Mouse (Mus musculus) limb, embryonic 13.5 days (tissue): ENCODE measurements around the gene Tap2. TPM values are rescaled to one million over a fixed set of nuclear protein-coding genes. Genes with fewer than 3 reads are reported as not detected.

ENCODE experiments used
- ATAC-seq: fragments of 200-750 bp; cut with Nextera tagmentation; 2 replicates; pipeline ENCODE4 v1.8.0; 2017; ENCODE audit warnings: low read depth, moderate number of reproducible peaks, moderate TSS enrichment; ENCODE audit not compliant: low FRiP score
- H3K27ac ChIP-seq: fragments of 300-500 bp; sonication (generic); 2 replicates; pipeline ENCODE4 v1.5.1; 2015; ENCODE audit warnings: inconsistent platforms, mild to moderate bottlenecking, moderate library complexity
- H3K27me3 ChIP-seq: fragments of 300-500 bp; sonication (generic); 2 replicates; pipeline ENCODE4 v1.6.1; 2015; ENCODE audit warnings: mild to moderate bottlenecking, inconsistent platforms
- H3K36me3 ChIP-seq: fragments of 300-500 bp; sonication (generic); 2 replicates; pipeline ENCODE4 v1.6.1; 2015; ENCODE audit warnings: inconsistent platforms, mild to moderate bottlenecking, moderate library complexity
- H3K4me1 ChIP-seq: fragments of 300-500 bp; sonication (generic); 2 replicates; pipeline ENCODE4 v1.6.1; 2015; ENCODE audit warnings: inconsistent platforms
- H3K4me2 ChIP-seq: fragments of 300-500 bp; sonication (generic); replicated peaks from 2 replicates; pipeline ENCODE4 v1.6.1; 2015; ENCODE audit warnings: inconsistent platforms, mild to moderate bottlenecking, moderate library complexity
- H3K4me3 ChIP-seq: fragments of 300-500 bp; sonication (generic); 2 replicates; pipeline ENCODE4 v1.5.1; 2015; ENCODE audit warnings: moderate library complexity, mild to moderate bottlenecking, inconsistent platforms
- H3K9ac ChIP-seq: fragments of 300-500 bp; sonication (generic); 2 replicates; pipeline ENCODE4 v1.6.1; 2015; ENCODE audit warnings: mild to moderate bottlenecking, inconsistent platforms
- H3K9me3 ChIP-seq: fragments of 300-500 bp; sonication (generic); 2 replicates; pipeline ENCODE4 v1.6.1; 2016; ENCODE audit warnings: inconsistent platforms
- WGBS: fragments of 180-500 bp; shearing (Covaris S2); methylation state at CpG from one replicate; pipeline ENCODE4 v1.1.7; 2015; 5-methylcytosine and 5-hydroxymethylcytosine counted together
- polyA plus RNA-seq: library from polyadenylated mRNA; unstranded; fragments of >200 nt; fragmentation: Nextera tagmentation; extraction: Ambion mirVana; gene quantifications from 2 replicates; pipeline ENCODE4 v1.2.1, GENCODE M21; 2015

The Tap2 gene
- polyA plus RNA-seq, 1 experiment from 2014 or later: 3.1 TPM

DNA sequence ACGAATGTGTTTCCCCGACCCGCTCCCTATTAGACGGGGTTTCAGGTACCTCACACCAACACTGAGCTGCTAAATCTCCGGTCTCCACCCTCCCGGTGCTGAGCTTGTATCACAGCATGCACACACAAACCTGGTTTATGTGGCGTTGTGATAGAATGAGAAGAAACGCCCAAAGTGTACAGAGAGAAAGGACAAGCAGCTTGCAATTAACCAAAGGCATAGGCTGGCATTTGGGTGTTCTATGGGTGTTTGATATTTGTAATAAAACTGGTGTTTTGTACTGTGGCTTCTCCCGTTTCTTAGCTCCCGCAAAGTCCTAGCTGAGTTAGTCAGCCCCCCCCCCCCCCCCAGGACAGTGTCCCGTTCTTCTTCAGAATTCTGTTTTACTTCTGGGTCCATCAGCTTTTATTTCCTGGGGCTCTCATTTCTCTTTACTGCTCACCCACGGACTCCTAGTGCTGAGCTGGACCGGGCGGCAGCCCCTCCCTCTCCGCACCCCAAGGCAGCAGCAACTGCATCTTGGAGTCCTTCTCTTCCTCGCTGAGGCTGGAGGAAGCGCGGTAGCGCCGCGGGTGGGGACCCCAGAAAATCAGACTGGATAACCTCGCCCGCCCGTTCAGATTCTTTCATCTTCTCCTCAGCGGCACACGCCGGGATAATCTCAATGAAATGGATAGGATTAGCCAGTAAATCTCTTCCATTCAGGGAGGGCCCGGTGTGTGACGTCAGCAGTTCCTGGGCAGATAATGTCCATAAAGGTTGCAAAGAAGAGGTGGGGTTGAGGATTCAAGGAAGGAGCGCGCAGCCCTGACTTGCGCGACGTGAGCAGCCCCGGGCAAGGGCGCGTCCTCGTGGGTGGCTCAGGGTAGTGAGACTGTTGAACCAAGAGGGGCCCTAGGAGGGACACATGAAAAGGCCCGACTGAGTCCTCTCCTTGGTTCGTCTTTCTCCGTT, 6.1 kb upstream of the Tap2 start, which contains the start of gene Psmb8:
Gene Psmb8 (plus strand): TSS at position 781 of the 954 bp plus-strand sequence.
- Histone ChIP-seq H3K4me2 (peak within 1 kb of the TSS; percentile 69), H3K9me3 (no peaks in the 10 kb centered on the region; the same call in 1 of the 2 replicates), H3K9ac (peak within 1 kb of the TSS; percentile 50; the same call in 1 of the 2 replicates), H3K4me1 (peaks cover 17% of the 10 kb centered on the region), H3K27me3 (peaks cover 95% of the 10 kb centered on the region), H3K4me3 (peak within 1 kb of the TSS; percentile 43), H3K36me3 (no peaks in the 10 kb centered on the region), H3K27ac (no peak within 1 kb of the TSS)
- peak; percentile 88 for ATAC-seq
- 5% methylated on average over 41 of the region's 41 CpGs for WGBS

DNA sequence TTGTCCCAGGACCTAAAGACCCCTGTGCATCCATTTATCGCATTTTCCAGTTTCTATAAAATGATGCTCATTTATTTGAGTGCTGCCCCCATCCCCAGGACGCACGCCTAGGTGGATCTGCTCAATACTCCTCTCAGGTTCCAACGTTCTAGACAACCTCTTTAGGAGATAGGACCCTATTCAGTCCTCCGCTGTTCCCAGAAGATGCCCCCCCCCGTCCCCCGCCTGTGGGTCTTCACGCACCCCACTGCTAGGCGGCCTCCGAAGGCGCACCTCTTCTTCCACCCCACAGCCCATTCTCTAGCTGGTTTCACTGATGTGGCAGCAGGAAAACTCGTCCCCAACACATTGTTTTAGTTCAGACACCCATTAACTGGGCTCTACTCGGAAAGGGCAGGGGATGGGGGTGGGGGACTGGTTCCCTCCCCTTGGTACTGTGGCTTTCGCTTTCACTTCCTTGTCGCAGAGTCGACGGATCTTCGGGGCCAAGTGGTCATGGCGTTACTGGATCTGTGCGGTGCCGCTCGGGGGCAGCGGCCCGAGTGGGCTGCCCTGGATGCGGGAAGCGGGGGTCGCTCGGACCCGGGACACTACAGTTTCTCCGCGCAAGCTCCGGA, 5.3 kb upstream of the Tap2 start:
- peak overlapping the region; percentile 50; the same call in 1 of the 2 replicates for H3K9ac ChIP-seq

DNA sequence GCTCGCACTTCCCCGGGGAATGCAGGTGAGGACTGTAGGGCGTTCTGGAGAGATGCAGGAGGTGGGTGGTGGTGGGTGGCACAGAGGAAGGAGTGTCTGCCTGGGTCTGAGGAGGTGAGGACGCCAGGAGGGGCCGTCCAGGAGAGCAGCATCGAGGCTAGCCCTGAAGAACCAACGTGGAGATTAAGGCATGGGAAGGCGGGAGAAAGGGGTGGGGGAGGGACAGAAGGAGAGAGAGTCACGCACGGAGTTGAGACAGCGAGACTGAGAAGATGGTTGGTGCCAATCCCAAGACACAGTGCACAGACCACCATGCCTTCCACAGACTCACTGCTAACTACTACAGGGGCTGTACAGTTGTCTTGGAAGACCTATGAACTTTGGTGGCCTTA, 4.8 kb upstream of the Tap2 start:
- no peak for ATAC-seq
- WGBS: 8% methylated on average over 11 of the region's 11 CpGs
- H3K9me3 ChIP-seq: no peaks in the 10 kb centered on the region; the same call in 1 of the 2 replicates
- H3K27me3 ChIP-seq: peaks cover 92% of the 10 kb centered on the region
- H3K4me3 ChIP-seq: peak overlapping the region; percentile 43
- peak overlapping the region; percentile 69 for H3K4me2 ChIP-seq
- H3K9ac ChIP-seq: peak overlapping the region; percentile 50; the same call in 1 of the 2 replicates
- peaks cover 17% of the 10 kb centered on the region for H3K4me1 ChIP-seq
- no peak overlapping the region for H3K27ac ChIP-seq
- no peaks in the 10 kb centered on the region for H3K36me3 ChIP-seq

More for the DNA sequence above, 5.3 kb upstream of the Tap2 start:
- Histone ChIP-seq H3K27me3 (peaks cover 92% of the 10 kb centered on the region), H3K4me1 (peaks cover 17% of the 10 kb centered on the region), H3K9me3 (no peaks in the 10 kb centered on the region; the same call in 1 of the 2 replicates), H3K36me3 (no peaks in the 10 kb centered on the region), H3K27ac (no peak overlapping the region), H3K4me3 (peak overlapping the region; percentile 43), H3K4me2 (peak overlapping the region; percentile 69)
- ATAC-seq: 0 out of 2 replicates have a peak, but pooled peaks have one; percentile 33
- 3% methylated on average over 32 of the region's 32 CpGs for WGBS

DNA sequence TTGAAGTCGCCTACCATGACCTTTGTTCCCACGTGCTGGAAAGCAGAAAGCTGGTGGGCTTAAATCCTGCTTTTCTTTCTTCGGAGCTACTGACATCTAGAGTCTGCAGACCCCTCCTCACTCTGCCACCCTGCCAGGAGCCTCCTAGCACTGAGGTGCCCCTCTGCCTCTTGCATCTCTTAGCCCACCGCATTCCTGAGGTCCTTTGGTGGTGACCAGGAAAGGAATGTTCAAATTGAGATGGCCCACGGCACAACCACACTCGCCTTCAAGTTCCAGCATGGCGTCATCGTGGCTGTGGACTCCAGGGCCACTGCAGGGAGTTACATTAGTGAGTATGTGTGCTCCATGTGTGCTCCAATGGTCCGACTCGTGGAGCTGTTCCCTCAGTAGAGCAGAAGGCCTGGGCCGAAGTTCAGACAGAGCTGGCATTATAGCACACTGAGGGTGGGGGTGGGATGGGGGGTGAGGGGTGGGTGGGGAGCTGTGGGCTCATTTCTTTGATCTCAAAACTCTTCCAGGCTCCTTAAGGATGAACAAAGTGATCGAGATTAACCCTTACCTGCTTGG, 4.2 kb upstream of the Tap2 start:
- peaks cover 90% of the 10 kb centered on the region for H3K27me3 ChIP-seq
- H3K36me3 ChIP-seq: no peaks in the 10 kb centered on the region
- no peak for ATAC-seq
- H3K4me2 ChIP-seq: no peak overlapping the region
- H3K4me1 ChIP-seq: peaks cover 17% of the 10 kb centered on the region
- 58% methylated on average over 12 of the region's 12 CpGs for WGBS
- no peak overlapping the region for H3K9ac ChIP-seq
- no peaks in the 10 kb centered on the region; the same call in 1 of the 2 replicates for H3K9me3 ChIP-seq
- no peak overlapping the region for H3K4me3 ChIP-seq
- H3K27ac ChIP-seq: no peak overlapping the region

DNA sequence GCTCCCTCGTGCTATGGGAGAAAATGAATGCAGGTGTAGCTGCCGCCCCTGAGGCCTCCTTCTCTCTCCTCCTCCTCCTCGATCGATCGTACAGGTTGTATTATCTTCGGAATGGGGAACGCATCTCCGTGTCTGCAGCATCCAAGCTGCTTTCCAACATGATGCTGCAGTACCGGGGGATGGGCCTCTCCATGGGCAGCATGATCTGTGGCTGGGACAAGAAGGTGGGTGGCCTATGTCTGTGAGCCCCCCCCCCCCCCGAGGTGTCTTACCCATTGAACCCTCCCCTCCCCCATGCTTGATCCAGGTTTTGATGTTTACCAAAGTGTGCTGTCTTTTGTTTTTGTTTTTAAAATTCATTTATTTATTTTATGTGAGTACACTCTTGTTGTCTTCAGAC, 3.3 kb upstream of the Tap2 start:
- Histone ChIP-seq H3K36me3 (no peaks in the 10 kb centered on the region), H3K4me2 (no peak overlapping the region), H3K27me3 (peaks cover 88% of the 10 kb centered on the region), H3K27ac (no peak overlapping the region), H3K9me3 (no peaks in the 10 kb centered on the region; the same call in 1 of the 2 replicates), H3K9ac (no peak overlapping the region), H3K4me3 (no peak overlapping the region), H3K4me1 (peaks cover 21% of the 10 kb centered on the region)
- ATAC-seq: no peak
- 85% methylated on average over 10 of the region's 10 CpGs for WGBS

DNA sequence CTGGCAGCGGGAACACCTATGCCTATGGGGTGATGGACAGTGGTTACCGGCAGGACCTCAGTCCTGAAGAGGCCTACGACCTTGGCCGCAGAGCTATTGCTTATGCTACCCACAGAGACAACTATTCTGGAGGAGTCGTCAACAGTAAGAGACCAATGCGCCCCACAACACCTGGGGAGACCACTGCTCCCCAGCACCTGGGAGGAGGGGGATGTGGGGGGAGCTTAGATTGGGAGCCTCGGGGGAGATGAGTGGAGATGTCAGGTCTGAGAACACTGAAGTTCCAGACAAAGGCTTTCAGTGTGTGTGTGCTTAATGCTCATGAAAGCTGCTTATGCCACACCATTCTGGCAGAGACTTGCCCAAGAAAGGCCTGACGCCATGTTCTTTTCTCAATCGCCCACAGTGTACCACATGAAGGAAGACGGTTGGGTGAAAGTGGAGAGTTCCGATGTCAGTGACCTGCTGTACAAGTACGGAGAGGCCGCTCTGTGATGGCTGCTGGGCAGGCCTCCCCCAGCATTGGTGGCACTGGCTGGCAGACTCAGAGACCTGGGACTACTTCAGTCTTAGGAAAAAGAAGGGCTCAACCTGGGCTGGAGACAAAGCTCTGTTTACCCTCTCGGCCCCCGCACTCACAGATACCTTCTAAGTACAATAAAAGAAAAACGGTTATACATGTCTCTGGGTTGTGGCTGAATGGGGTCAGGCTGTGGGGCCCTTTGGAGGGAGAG, 2.4 kb upstream of the Tap2 start:
- no peak overlapping the region for H3K4me3 ChIP-seq
- no peaks in the 10 kb centered on the region for H3K36me3 ChIP-seq
- 85% methylated on average over 16 of the region's 16 CpGs for WGBS
- no peak overlapping the region for H3K9ac ChIP-seq
- H3K27me3 ChIP-seq: peaks cover 88% of the 10 kb centered on the region
- H3K27ac ChIP-seq: no peak overlapping the region
- peaks cover 27% of the 10 kb centered on the region for H3K4me1 ChIP-seq
- no peaks in the 10 kb centered on the region for H3K9me3 ChIP-seq
- no peak for ATAC-seq
- H3K4me2 ChIP-seq: no peak overlapping the region

DNA sequence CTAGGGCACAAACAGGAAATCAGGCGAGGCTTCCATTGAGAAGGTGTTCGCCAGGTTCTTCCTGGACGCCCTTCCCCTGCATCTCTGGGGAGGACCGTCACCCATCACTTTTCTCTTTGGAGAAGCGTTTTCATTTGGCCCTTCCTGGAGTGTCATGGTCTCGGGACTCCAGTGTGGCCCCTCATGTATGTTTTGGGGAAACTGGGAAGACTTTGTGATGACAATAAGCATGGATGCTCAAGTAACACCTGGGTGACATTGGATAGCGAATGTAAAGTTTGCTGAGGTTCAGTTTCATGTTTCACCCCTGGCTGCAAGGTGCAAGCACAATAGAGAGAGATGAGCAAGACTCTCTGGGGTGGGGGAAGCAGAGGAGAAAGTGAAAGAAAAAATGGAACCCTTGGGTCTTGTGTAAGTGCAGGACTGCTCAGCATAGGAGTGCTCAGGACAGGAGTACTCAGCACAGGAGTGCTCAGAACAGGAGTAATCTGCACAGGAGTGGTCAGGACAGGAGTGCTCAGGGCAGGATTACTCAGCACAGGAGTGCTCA, 1.7 kb upstream of the Tap2 start:
- no peak overlapping the region for H3K27ac ChIP-seq
- no peaks in the 10 kb centered on the region for H3K36me3 ChIP-seq
- H3K4me2 ChIP-seq: no peak overlapping the region
- peaks cover 88% of the 10 kb centered on the region for H3K27me3 ChIP-seq
- no peak overlapping the region for H3K9ac ChIP-seq
- H3K4me3 ChIP-seq: no peak overlapping the region
- no peak for ATAC-seq
- peaks cover 27% of the 10 kb centered on the region for H3K4me1 ChIP-seq
- H3K9me3 ChIP-seq: no peaks in the 10 kb centered on the region
- 73% methylated on average over 7 of the region's 7 CpGs for WGBS

DNA sequence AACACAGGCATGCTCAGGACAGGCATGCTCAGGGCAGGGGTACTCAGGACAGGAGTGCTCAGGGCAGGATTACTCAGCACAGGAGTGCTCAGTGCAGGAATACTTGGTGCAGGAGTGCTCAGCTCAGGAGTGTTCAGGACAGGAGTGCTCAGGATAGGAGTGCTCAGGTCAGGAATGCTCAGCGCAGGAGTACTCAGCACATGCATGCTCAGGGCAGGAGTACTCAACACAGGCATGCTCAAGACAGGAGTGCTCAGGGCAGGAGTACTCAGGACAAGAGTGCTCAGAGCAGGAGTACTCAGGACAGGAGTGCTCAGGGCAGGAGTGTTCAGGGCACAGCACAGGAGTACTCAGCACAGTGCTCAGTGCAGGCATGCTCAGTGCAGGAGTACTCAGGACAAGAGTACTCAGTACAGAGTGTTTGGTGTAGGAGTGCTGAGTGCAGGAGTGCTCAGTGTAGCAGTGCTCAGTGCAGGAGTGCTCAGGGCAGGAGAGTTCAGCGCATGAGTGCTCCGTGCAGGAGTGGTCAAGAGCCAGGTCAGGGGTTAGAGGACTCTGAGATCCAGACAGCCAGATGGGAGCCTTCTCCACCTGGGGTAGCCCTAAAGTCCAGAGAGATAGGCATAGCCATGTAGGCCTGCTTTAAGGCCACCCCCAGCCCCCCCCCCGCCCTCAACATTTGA, 426 bp upstream of the Tap2 start:
- peaks cover 84% of the 10 kb centered on the region for H3K27me3 ChIP-seq

DNA sequence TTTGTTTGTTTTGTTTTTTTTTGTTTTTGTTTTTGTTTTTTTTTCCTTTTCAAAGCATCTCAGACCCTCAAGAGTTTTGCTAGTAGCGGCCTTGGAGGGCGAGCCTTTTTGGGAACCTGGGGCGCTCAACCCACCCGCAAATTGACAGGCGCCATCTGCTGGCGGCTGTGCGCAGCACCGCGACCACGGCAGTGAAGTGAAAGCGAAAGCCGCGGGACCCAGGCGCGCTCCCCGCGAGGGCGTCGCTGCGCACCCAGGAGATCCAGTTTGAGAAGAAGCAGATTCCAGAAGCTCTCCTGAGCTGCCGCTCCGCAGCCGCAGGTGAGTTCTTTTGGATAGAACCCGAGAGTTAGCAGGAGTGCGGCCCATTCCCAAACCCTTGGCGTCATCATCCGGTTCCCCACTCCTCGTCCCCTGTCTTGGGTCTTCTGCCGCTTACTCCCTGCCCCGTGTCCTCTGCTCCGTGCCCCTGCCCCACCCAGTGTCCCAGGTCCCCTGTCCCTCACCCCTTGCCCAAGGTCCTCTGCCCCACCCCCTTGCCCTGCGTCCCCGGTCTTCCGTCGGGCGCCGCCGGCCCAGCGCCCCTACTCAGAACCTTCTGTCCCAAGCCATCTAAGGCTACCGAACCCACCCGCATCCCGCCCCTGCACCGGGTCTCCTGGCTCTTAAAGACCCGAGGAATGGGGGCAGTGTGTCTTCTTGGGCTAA, 1.1 kb downstream of the Tap2 start:
- no peaks in the 10 kb centered on the region for H3K36me3 ChIP-seq
- peak; percentile 64 for ATAC-seq
- H3K27ac ChIP-seq: no peak overlapping the region
- WGBS: under 1% methylated on average over 44 of the region's 44 CpGs
- peaks cover 10% of the 10 kb centered on the region; the same call in 1 of the 2 replicates for H3K4me1 ChIP-seq
- peak overlapping the region; percentile 86 for H3K4me2 ChIP-seq
- H3K9me3 ChIP-seq: 0 out of 2 replicates have a peak, but pooled peaks cover under 1% of the 10 kb centered on the region
- peak overlapping the region; percentile 69 for H3K4me3 ChIP-seq
- peak overlapping the region; percentile 76 for H3K9ac ChIP-seq
- H3K27me3 ChIP-seq: peaks cover 82% of the 10 kb centered on the region

More for the DNA sequence above, 426 bp upstream of the Tap2 start:
- Histone ChIP-seq H3K9ac (no peak overlapping the region), H3K4me3 (no peak overlapping the region), H3K36me3 (no peaks in the 10 kb centered on the region), H3K9me3 (no peaks in the 10 kb centered on the region), H3K4me2 (no peak overlapping the region), H3K4me1 (peaks cover 16% of the 10 kb centered on the region), H3K27ac (no peak overlapping the region)
- 83% methylated on average over 4 of the region's 4 CpGs for WGBS
- no peak for ATAC-seq

DNA sequence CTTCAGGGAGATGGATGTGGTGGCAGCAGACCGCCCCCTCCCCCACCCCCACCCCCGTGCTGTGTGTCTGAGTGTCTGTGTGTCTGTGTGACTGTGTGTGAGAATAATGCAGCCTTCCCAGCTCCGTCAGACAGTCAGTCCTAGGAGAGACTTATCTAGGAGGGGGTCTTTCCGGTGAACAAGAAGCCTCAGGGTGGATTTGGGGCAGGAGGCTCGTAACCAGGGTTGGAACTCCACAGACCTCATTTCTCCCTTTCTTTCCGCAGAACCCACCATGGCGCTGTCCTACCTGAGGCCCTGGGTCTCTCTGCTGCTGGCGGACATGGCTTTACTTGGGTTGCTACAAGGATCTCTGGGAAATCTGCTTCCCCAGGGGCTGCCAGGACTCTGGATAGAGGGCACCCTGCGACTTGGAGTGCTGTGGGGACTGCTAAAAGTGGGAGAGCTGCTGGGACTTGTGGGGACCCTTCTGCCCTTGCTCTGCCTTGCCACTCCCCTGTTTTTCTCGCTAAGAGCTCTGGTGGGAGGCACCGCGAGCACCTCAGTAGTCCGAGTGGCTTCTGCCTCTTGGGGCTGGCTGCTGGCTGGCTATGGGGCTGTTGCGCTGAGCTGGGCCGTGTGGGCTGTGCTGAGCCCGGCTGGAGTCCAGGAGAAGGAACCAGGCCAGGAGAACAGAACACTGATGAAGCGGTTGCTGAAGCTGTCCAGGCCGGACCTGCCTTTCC, 1.9 kb downstream of the Tap2 start:
- H3K27me3 ChIP-seq: peaks cover 84% of the 10 kb centered on the region
- WGBS: 16% methylated on average over 18 of the region's 18 CpGs
- peak overlapping the region; percentile 86 for H3K4me2 ChIP-seq
- no peaks in the 10 kb centered on the region for H3K36me3 ChIP-seq
- no peak overlapping the region for H3K27ac ChIP-seq
- peaks cover 5% of the 10 kb centered on the region; the same call in 1 of the 2 replicates for H3K9me3 ChIP-seq
- H3K9ac ChIP-seq: peak overlapping the region; percentile 76
- no peak for ATAC-seq
- H3K4me1 ChIP-seq: peaks cover 10% of the 10 kb centered on the region; the same call in 1 of the 2 replicates
- H3K4me3 ChIP-seq: peak overlapping the region; percentile 69
